Mouse (Mus musculus) left cerebral cortex, postnatal 36 days (tissue): ENCODE data around the gene Sult1d1. TPM values are rescaled to one million over a fixed set of nuclear protein-coding genes. Genes with fewer than 3 reads are reported as not detected.

Experiments used
- microRNA-seq: library from miRNA; unstranded; fragments of <30 nt; microRNA quantifications from one replicate; pipeline ENCODE4 v1.2.0, GENCODE M21; 2022
- total RNA-seq, 2 experiments: library from RNA; stranded (reverse); gene quantifications; 2 replicates each; pipeline ENCODE4 v1.2.3; 2021

Gene Sult1d1
- total RNA-seq, 2 experiments from 2014 or later, result not detected

Small RNAs within 50 kb of the gene (microRNA-seq; reads per million reads assigned to microRNA genes)
- gene Mir3969, result not detected

Other genes with a start within 250 kb of the Sult1d1 start
- gene Ugt2a3, start 231.8 kb downstream of the Sult1d1 start, total RNA-seq, result not detected
- not detected for gene Ugt2b38, start 144.8 kb downstream of the Sult1d1 start, total RNA-seq
- gene Ugt2a2, start 86.8 kb downstream of the Sult1d1 start, total RNA-seq, result not detected
- not detected for gene Gm43638, start 82.2 kb downstream of the Sult1d1 start, total RNA-seq
- not detected for gene Ugt2a1, start 78.2 kb downstream of the Sult1d1 start, total RNA-seq
- gene Sult1b1, start 30.8 kb downstream of the Sult1d1 start, total RNA-seq, result not detected
- not detected for gene Sult1e1, start 22.6 kb upstream of the Sult1d1 start, total RNA-seq
- gene Csn1s1, start 97.2 kb upstream of the Sult1d1 start, total RNA-seq, result not detected
- gene Csn2, start 130.6 kb upstream of the Sult1d1 start, total RNA-seq, result not detected
- gene Csn1s2a, start 205.5 kb upstream of the Sult1d1 start, total RNA-seq, result not detected
- gene Csn1s2b, start 239.1 kb upstream of the Sult1d1 start, total RNA-seq, result not detected